Mouse (Mus musculus) neural tube, embryonic 14.5 days (tissue): ENCODE results near the gene Tubb1. TPM values are rescaled to one million over a fixed set of nuclear protein-coding genes. Genes with fewer than 3 reads are reported as not detected.

Experiments
- ATAC-seq: fragments of 200-750 bp; cut with Nextera tagmentation; 2 replicates; pipeline ENCODE4 v1.8.0; 2017; ENCODE audit warnings: low read depth, mild to moderate bottlenecking, moderate TSS enrichment, moderate library complexity
- H3K27ac ChIP-seq: fragments of 300-500 bp; sonication (generic); 2 replicates; pipeline ENCODE4 v1.5.1; 2014; ENCODE audit warnings: low read depth, mild to moderate bottlenecking, control low read depth, low read length, moderate library complexity, mixed read lengths
- H3K27me3 ChIP-seq: fragments of 300-500 bp; sonication (generic); 2 replicates; pipeline ENCODE4 v1.6.1; 2014; ENCODE audit warnings: low read length; ENCODE audit not compliant: control insufficient read depth, insufficient read depth
- H3K36me3 ChIP-seq: fragments of 300-500 bp; sonication (generic); 2 replicates; pipeline ENCODE4 v1.6.1; 2014; ENCODE audit warnings: low read length, mixed read lengths; ENCODE audit not compliant: control insufficient read depth, insufficient read depth
- H3K4me1 ChIP-seq: fragments of 300-500 bp; sonication (generic); 2 replicates; pipeline ENCODE4 v1.6.1; 2014; ENCODE audit warnings: low read length; ENCODE audit not compliant: control insufficient read depth, insufficient read depth
- H3K4me2 ChIP-seq: fragments of 300-500 bp; sonication (generic); 2 replicates; pipeline ENCODE4 v1.6.1; 2014; ENCODE audit warnings: mild to moderate bottlenecking, low read depth, low read length, control low read depth
- H3K4me3 ChIP-seq: fragments of 300-500 bp; sonication (generic); 2 replicates; pipeline ENCODE4 v1.5.1; 2014; ENCODE audit warnings: low read depth, low read length, control low read depth, mixed read lengths
- H3K9ac ChIP-seq: fragments of 300-500 bp; sonication (generic); replicated peaks from 2 replicates; pipeline ENCODE4 v1.6.1; 2014; ENCODE audit warnings: low read depth, mild to moderate bottlenecking, control low read depth, low read length, mixed read lengths
- H3K9me3 ChIP-seq: fragments of 300-500 bp; sonication (generic); 2 replicates; pipeline ENCODE4 v1.6.1; 2016; ENCODE audit warnings: low read length; ENCODE audit not compliant: control insufficient read depth
- WGBS: fragments of 180-500 bp; shearing (Covaris S2); extraction: QIAGEN DNeasy Blood & Tissue Kit; methylation state at CpG from one replicate; pipeline ENCODE4 v1.1.7; 2014; 5-methylcytosine and 5-hydroxymethylcytosine counted together
- polyA plus RNA-seq: library from polyadenylated mRNA; unstranded; fragments of >200 nt; fragmentation: Nextera tagmentation; extraction: Ambion mirVana; gene quantifications from 2 replicates; pipeline ENCODE4 v1.2.1, GENCODE M21; 2014

Tubb1 gene
- polyA plus RNA-seq, result 0.19 and 0.68 TPM in 2 replicates

GRCm38 (mm10) chr2:174450353-174450752 is at the start of gene Tubb1:
Gene Tubb1, plus strand, starts transcription at chr2:174450695.
- H3K36me3 ChIP-seq, result no peaks in the 10 kb centered on the region
- no peak within 1 kb of the TSS for H3K9ac ChIP-seq
- WGBS, result 77% methylated on average over 4 of the region's 4 CpGs
- no peaks in the 10 kb centered on the region for H3K9me3 ChIP-seq
- H3K4me3 ChIP-seq, result no peak within 1 kb of the TSS
- H3K4me1 ChIP-seq, result no peaks in the 10 kb centered on the region
- H3K27ac ChIP-seq, result no peak within 1 kb of the TSS
- ATAC-seq, result no peak
- H3K27me3 ChIP-seq, result no peaks in the 10 kb centered on the region
- no peak within 1 kb of the TSS for H3K4me2 ChIP-seq

- H3K9me3 ChIP-seq, result no peaks in the 10 kb centered on the region
- no peaks in the 10 kb centered on the region for H3K4me1 ChIP-seq
- H3K9ac ChIP-seq, result no peak overlapping the region
- no peaks in the 10 kb centered on the region for H3K36me3 ChIP-seq
- no peak overlapping the region for H3K4me3 ChIP-seq
- 28% methylated on average over 2 of the region's 2 CpGs for WGBS
- H3K4me2 ChIP-seq, result no peak overlapping the region
- H3K27me3 ChIP-seq, result no peaks in the 10 kb centered on the region
- no peak for ATAC-seq
- no peak overlapping the region for H3K27ac ChIP-seq
Measured at GRCm38 (mm10) chr2:174410222-174410621, 40.3 kb upstream of the Tubb1 start.

DNA sequence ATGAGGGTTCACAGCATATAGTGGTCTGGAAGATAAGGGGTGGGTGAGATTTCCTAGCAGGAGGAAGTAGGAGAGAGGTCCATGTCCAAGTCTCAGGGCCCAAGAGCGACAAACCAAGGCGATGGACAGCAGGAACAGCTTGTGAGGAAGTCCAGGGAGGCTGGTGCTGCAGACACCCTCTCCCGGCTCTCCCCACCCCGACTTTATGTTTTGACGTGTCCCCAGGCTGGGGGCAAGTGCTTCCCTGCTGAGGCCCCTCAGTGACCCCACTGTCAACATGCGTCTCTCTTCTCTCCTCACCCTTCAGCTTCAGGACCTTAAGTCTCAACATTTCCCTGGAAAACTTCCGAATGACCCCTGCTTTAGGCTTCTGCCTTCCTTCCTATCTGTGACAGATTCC is 37.4 kb upstream of the Tubb1 start:
- Histone ChIP-seq H3K9ac (no peak overlapping the region), H3K9me3 (no peaks in the 10 kb centered on the region), H3K4me2 (no peak overlapping the region), H3K4me3 (no peak overlapping the region), H3K36me3 (no peaks in the 10 kb centered on the region), H3K4me1 (peaks cover 7% of the 10 kb centered on the region), H3K27me3 (no peaks in the 10 kb centered on the region), H3K27ac (no peak overlapping the region)
- no peak for ATAC-seq
- WGBS, result 78% methylated on average over 7 of the region's 7 CpGs

DNA sequence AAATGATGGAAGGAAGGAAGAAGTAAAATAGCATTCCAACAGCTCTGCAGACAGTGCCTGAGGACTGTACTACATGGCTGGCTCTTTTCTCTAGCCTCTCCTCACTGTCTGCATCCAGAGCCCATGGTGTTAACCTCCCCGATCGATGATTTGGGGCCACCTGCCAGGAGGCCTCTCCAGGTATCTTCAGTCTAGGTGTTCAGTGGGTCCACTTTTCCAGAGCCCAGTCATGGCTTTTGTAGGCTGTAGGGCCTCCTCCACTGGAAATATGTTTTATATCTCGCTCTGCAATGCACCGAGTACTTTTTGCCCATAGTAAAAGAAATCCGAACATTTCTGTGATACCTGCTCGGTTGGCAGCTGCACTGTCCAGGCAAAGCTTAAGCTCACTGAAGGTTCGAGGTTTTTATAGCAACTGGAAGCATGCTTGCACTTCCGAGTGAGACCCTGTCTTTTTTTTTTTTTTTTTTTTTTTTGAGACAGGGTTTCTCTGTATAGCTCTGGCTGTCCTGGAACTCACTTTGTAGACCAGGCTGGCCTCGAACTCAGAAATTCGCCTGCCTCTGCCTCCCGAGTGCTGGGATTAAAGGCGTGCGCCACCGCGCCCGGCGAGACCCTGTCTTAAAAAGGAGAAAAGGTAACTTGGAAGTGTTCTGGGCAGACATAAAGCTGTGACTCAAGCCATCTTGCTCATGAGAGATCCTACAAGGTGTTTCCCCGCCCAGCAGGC is 35.3 kb upstream of the Tubb1 start:
- H3K27ac ChIP-seq, result no peak overlapping the region
- peak overlapping the region; percentile 67 for H3K4me3 ChIP-seq
- no peak overlapping the region for H3K9ac ChIP-seq
- WGBS, result 47% methylated on average over 18 of the region's 18 CpGs
- H3K36me3 ChIP-seq, result no peaks in the 10 kb centered on the region
- H3K4me2 ChIP-seq, result no peak overlapping the region; the same call in 1 of the 2 replicates
- H3K27me3 ChIP-seq, result no peaks in the 10 kb centered on the region
- peaks cover 7% of the 10 kb centered on the region for H3K4me1 ChIP-seq
- no peaks in the 10 kb centered on the region for H3K9me3 ChIP-seq
- no peak for ATAC-seq

GRCm38 (mm10) chr2:174415731-174416310 is 34.7 kb upstream of the Tubb1 start, which contains the start of gene Nelfcd:
Gene Nelfcd, plus strand, starts transcription at chr2:174415804.
- Histone ChIP-seq H3K4me2 (peak within 1 kb of the TSS; percentile 85), H3K36me3 (no peaks in the 10 kb centered on the region), H3K4me3 (peak within 1 kb of the TSS; percentile 67), H3K9me3 (no peaks in the 10 kb centered on the region), H3K27me3 (no peaks in the 10 kb centered on the region), H3K4me1 (peaks cover 7% of the 10 kb centered on the region), H3K9ac (peak within 1 kb of the TSS; percentile 66), H3K27ac (no peak within 1 kb of the TSS)
- peak; percentile 94 for ATAC-seq
- WGBS, result under 1% methylated on average over 40 of the region's 40 CpGs

DNA sequence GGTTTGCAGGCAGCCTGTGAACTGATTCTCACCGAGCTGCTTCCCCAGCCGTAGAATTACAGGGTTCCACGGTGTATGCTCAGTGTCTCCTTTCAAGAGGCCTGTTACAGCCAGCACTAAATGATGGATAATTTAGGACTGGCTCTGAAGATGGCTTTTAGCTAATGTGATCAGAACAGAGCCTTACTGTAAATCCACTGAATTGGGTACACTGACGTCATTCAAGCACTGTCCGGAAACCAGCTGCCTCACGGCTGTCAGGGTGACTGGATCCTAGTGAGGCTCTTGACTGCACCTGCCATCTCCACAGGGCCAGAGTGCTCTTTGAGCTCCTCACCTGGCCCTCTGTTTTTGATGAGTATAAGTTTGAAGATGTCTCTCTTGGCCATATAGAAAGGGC is 29.4 kb upstream of the Tubb1 start:
- Histone ChIP-seq H3K9me3 (no peaks in the 10 kb centered on the region), H3K4me3 (no peak overlapping the region), H3K4me2 (no peak overlapping the region), H3K27me3 (no peaks in the 10 kb centered on the region), H3K4me1 (peaks cover 6% of the 10 kb centered on the region), H3K36me3 (peaks cover 31% of the 10 kb centered on the region), H3K9ac (no peak overlapping the region), H3K27ac (no peak overlapping the region)
- ATAC-seq, result no peak
- WGBS, result 81% methylated on average over 6 of the region's 6 CpGs

DNA sequence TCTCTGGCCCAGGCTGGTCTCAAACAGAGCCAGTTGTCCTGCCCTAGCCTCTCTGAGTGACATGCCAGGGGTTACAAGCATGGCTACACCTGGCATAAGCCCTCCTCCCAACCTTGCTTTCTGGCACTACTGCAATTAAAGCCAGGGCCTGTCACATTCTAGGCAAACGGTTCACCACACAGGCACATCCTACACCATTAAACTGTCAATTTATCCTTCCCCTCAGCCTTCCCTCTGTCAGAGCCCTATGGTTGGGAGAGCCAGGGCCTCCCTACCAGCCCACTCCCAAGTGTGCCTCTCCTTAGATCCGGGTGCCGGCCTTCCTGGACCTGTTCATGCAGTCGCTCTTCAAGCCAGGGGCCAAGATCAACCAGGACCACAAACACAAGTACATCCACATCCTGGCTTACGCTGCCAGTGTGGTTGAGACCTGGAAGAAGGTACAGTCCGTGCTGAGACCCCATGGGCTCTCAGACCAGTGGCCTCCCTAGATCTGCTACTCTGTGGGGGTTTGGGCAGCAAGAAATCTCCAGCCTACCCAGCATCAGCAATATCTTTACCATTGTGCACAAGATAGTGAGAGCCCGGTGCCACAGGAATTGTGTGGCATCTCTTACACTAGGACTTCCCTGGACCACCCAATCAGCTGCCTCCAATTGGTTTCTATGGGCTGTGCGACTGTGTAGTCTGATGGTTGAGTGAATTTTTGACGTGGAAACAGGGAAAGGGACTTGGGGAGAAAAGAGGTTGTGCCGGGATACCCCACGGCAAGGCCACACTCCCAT is 26.0 kb upstream of the Tubb1 start:
- H3K36me3 ChIP-seq, result peaks cover 46% of the 10 kb centered on the region

GRCm38 (mm10) chr2:174426856-174427255 is 23.6 kb upstream of the Tubb1 start:
- Histone ChIP-seq H3K27me3 (no peaks in the 10 kb centered on the region), H3K36me3 (peaks cover 38% of the 10 kb centered on the region), H3K4me1 (no peaks in the 10 kb centered on the region), H3K9ac (no peak overlapping the region), H3K9me3 (no peaks in the 10 kb centered on the region), H3K27ac (no peak overlapping the region), H3K4me2 (no peak overlapping the region), H3K4me3 (no peak overlapping the region)
- ATAC-seq, result no peak
- 96% methylated on average over 12 of the region's 12 CpGs for WGBS

More for the DNA sequence above, 26.0 kb upstream of the Tubb1 start:
- Histone ChIP-seq H3K9ac (no peak overlapping the region), H3K27ac (no peak overlapping the region), H3K4me2 (no peak overlapping the region), H3K4me1 (no peaks in the 10 kb centered on the region), H3K4me3 (no peak overlapping the region), H3K9me3 (no peaks in the 10 kb centered on the region), H3K27me3 (no peaks in the 10 kb centered on the region)
- WGBS, result 93% methylated on average over 11 of the region's 11 CpGs
- ATAC-seq, result no peak
